Mouse (Mus musculus): ENCODE measurements at regions not wholly inside any gene's neighbourhood (a gene's known extent, or its start where the extent isn't known, plus 50 kb on each side); places are given as distances from the start of the nearest gene placed in this dataset.

GRCm38 (mm10) chr7:72503756-72504155 is 197.3 kb upstream of the Mctp2 start:
- no peak for TF ChIP-seq CTCF (IDR thresholded peaks at IDR 0.05; ENCODE audit: low read depth, low read length)
- no peak for TF ChIP-seq POLR2A (IDR thresholded peaks at IDR 0.05; ENCODE audit: borderline replicate concordance, low read depth, low read length)
